Mouse (Mus musculus): Measurements from ENCODE around the gene Ccl17. TPM values are rescaled to one million over a fixed set of nuclear protein-coding genes. Genes with fewer than 3 reads are reported as not detected.

Ccl17 gene
- polyA plus RNA-seq (2014; fragmentation: Nextera tagmentation; extraction: Ambion mirVana), result not detected in 2 replicates

- no peak within 1 kb of the TSS for H3K4me2 ChIP-seq (replicated peaks; ENCODE audit: low read depth, low read length)
These were observed at the start of gene Ccl17 for GRCm38 (mm10) chr8:94810153-94810552. Ccl17 (plus strand) TSS chr8:94810453.

GRCm38 (mm10) chr8:94767035-94767434, 43.2 kb upstream of the Ccl17 start:
- ATAC-seq (ENCODE audit: low FRiP score, low TSS enrichment), result no peak
- H3K4me3 ChIP-seq (ENCODE audit: low read length), result no peak overlapping the region
- H3K9ac ChIP-seq (ENCODE audit: low read depth, low read length), result no peak overlapping the region
- 68% methylated on average over 9 of the region's 9 CpGs for WGBS
- peaks cover 7% of the 10 kb centered on the region; the same call in 1 of the 2 replicates for H3K4me1 ChIP-seq (ENCODE audit: control insufficient read depth, insufficient read depth, low read length)
- no peak overlapping the region for H3K4me2 ChIP-seq (replicated peaks; ENCODE audit: low read depth, low read length)
- peaks cover 18% of the 10 kb centered on the region; the same call in 1 of the 2 replicates for H3K27me3 ChIP-seq (ENCODE audit: control insufficient read depth, insufficient read depth, low read length)
- no peaks in the 10 kb centered on the region for H3K9me3 ChIP-seq (ENCODE audit: control insufficient read depth, low read length)
- no peaks in the 10 kb centered on the region for H3K36me3 ChIP-seq (ENCODE audit: control insufficient read depth, insufficient read depth, low read length)
- no peak overlapping the region for H3K27ac ChIP-seq (ENCODE audit: low read depth, low read length)

More at GRCm38 (mm10) chr8:94810153-94810552, at the start of gene Ccl17:
- no peak for ATAC-seq (ENCODE audit: low FRiP score, low TSS enrichment)
- Histone ChIP-seq H3K9me3 (ENCODE audit: control insufficient read depth, low read length) (no peaks in the 10 kb centered on the region), H3K27ac (ENCODE audit: low read depth, low read length) (no peak within 1 kb of the TSS), H3K4me3 (ENCODE audit: low read length) (no peak within 1 kb of the TSS), H3K9ac (ENCODE audit: low read depth, low read length) (no peak within 1 kb of the TSS), H3K36me3 (ENCODE audit: control insufficient read depth, insufficient read depth, low read length) (no peaks in the 10 kb centered on the region), H3K4me1 (ENCODE audit: control insufficient read depth, insufficient read depth, low read length) (no peaks in the 10 kb centered on the region; the same call in 1 of the 2 replicates), H3K27me3 (ENCODE audit: control insufficient read depth, insufficient read depth, low read length) (no peaks in the 10 kb centered on the region)
- 61% methylated on average over 3 of the region's 3 CpGs for WGBS

GRCm38 (mm10) chr8:94770945-94771344, 39.3 kb upstream of the Ccl17 start:
- H3K4me1 ChIP-seq (ENCODE audit: control insufficient read depth, insufficient read depth, low read length), result peaks cover 13% of the 10 kb centered on the region
- peaks cover 32% of the 10 kb centered on the region for H3K27me3 ChIP-seq (ENCODE audit: control insufficient read depth, insufficient read depth, low read length)
- H3K9me3 ChIP-seq (ENCODE audit: control insufficient read depth, low read length), result no peaks in the 10 kb centered on the region
- no peaks in the 10 kb centered on the region for H3K36me3 ChIP-seq (ENCODE audit: control insufficient read depth, insufficient read depth, low read length)
- no peak overlapping the region for H3K4me2 ChIP-seq (replicated peaks; ENCODE audit: low read depth, low read length)
- no peak for ATAC-seq (ENCODE audit: low FRiP score, low TSS enrichment)
- no peak overlapping the region for H3K4me3 ChIP-seq (ENCODE audit: low read length)
- no peak overlapping the region for H3K9ac ChIP-seq (ENCODE audit: low read depth, low read length)
- no peak overlapping the region for H3K27ac ChIP-seq (ENCODE audit: low read depth, low read length)
- 49% methylated on average over 6 of the region's 6 CpGs for WGBS

GRCm38 (mm10) chr8:94771941-94772670, 38.1 kb upstream of the Ccl17 start, which contains the start of gene Cx3cl1:
Cx3cl1 (plus strand) TSS chr8:94772009.
- Histone ChIP-seq H3K4me1 (ENCODE audit: control insufficient read depth, insufficient read depth, low read length) (peaks cover 13% of the 10 kb centered on the region), H3K9me3 (ENCODE audit: control insufficient read depth, low read length) (no peaks in the 10 kb centered on the region), H3K27ac (ENCODE audit: low read depth, low read length) (no peak within 1 kb of the TSS), H3K4me3 (ENCODE audit: low read length) (peak within 1 kb of the TSS; percentile 46), H3K9ac (ENCODE audit: low read depth, low read length) (peak within 1 kb of the TSS; percentile 61), H3K27me3 (ENCODE audit: control insufficient read depth, insufficient read depth, low read length) (peaks cover 32% of the 10 kb centered on the region), H3K4me2 (replicated peaks; ENCODE audit: low read depth, low read length) (peak within 1 kb of the TSS; percentile 93), H3K36me3 (ENCODE audit: control insufficient read depth, insufficient read depth, low read length) (no peaks in the 10 kb centered on the region)
- ATAC-seq (ENCODE audit: low FRiP score, low TSS enrichment), result peak; percentile 85
- under 1% methylated on average over 38 of the region's 38 CpGs for WGBS

GRCm38 (mm10) chr8:94773048-94773447, 37.2 kb upstream of the Ccl17 start:
- Histone ChIP-seq H3K36me3 (ENCODE audit: control insufficient read depth, insufficient read depth, low read length) (no peaks in the 10 kb centered on the region), H3K4me1 (ENCODE audit: control insufficient read depth, insufficient read depth, low read length) (peaks cover 15% of the 10 kb centered on the region), H3K4me2 (replicated peaks; ENCODE audit: low read depth, low read length) (no peak overlapping the region; the same call in 1 of the 2 replicates), H3K4me3 (ENCODE audit: low read length) (no peak overlapping the region), H3K27ac (ENCODE audit: low read depth, low read length) (no peak overlapping the region), H3K9me3 (ENCODE audit: control insufficient read depth, low read length) (no peaks in the 10 kb centered on the region), H3K9ac (ENCODE audit: low read depth, low read length) (no peak overlapping the region), H3K27me3 (ENCODE audit: control insufficient read depth, insufficient read depth, low read length) (peaks cover 32% of the 10 kb centered on the region)
- WGBS, result 47% methylated on average over 6 of the region's 6 CpGs
- ATAC-seq (ENCODE audit: low FRiP score, low TSS enrichment), result no peak

GRCm38 (mm10) chr8:94773700-94774171, 36.5 kb upstream of the Ccl17 start:
- no peak for ATAC-seq (ENCODE audit: low FRiP score, low TSS enrichment)
- WGBS, result 27% methylated on average over 12 of the region's 12 CpGs
- H3K4me2 ChIP-seq (replicated peaks; ENCODE audit: low read depth, low read length), result no peak overlapping the region

GRCm38 (mm10) chr8:94774601-94775000, 35.7 kb upstream of the Ccl17 start:
- 94% methylated on average over 1 of the region's 1 CpGs for WGBS
- H3K4me1 ChIP-seq (ENCODE audit: control insufficient read depth, insufficient read depth, low read length), result peaks cover 20% of the 10 kb centered on the region
- no peak overlapping the region for H3K9ac ChIP-seq (ENCODE audit: low read depth, low read length)
- no peak overlapping the region for H3K4me3 ChIP-seq (ENCODE audit: low read length)
- no peaks in the 10 kb centered on the region for H3K9me3 ChIP-seq (ENCODE audit: control insufficient read depth, low read length)
- peaks cover 32% of the 10 kb centered on the region for H3K27me3 ChIP-seq (ENCODE audit: control insufficient read depth, insufficient read depth, low read length)
- H3K36me3 ChIP-seq (ENCODE audit: control insufficient read depth, insufficient read depth, low read length), result no peaks in the 10 kb centered on the region
- no peak overlapping the region for H3K4me2 ChIP-seq (replicated peaks; ENCODE audit: low read depth, low read length)
- H3K27ac ChIP-seq (ENCODE audit: low read depth, low read length), result no peak overlapping the region
- ATAC-seq (ENCODE audit: low FRiP score, low TSS enrichment), result no peak

More at GRCm38 (mm10) chr8:94773700-94774171, 36.5 kb upstream of the Ccl17 start:
- Histone ChIP-seq H3K36me3 (ENCODE audit: control insufficient read depth, insufficient read depth, low read length) (no peaks in the 10 kb centered on the region), H3K4me1 (ENCODE audit: control insufficient read depth, insufficient read depth, low read length) (peaks cover 20% of the 10 kb centered on the region), H3K27ac (ENCODE audit: low read depth, low read length) (no peak overlapping the region), H3K9me3 (ENCODE audit: control insufficient read depth, low read length) (no peaks in the 10 kb centered on the region), H3K9ac (ENCODE audit: low read depth, low read length) (no peak overlapping the region), H3K4me3 (ENCODE audit: low read length) (no peak overlapping the region), H3K27me3 (ENCODE audit: control insufficient read depth, insufficient read depth, low read length) (peaks cover 32% of the 10 kb centered on the region)

GRCm38 (mm10) chr8:94776346-94776745, 33.9 kb upstream of the Ccl17 start:
- no peaks in the 10 kb centered on the region for H3K36me3 ChIP-seq (ENCODE audit: control insufficient read depth, insufficient read depth, low read length)
- ATAC-seq (ENCODE audit: low FRiP score, low TSS enrichment), result no peak
- peaks cover 19% of the 10 kb centered on the region for H3K4me1 ChIP-seq (ENCODE audit: control insufficient read depth, insufficient read depth, low read length)
- no peak overlapping the region for H3K27ac ChIP-seq (ENCODE audit: low read depth, low read length)
- no peaks in the 10 kb centered on the region for H3K9me3 ChIP-seq (ENCODE audit: control insufficient read depth, low read length)
- no peak overlapping the region for H3K9ac ChIP-seq (ENCODE audit: low read depth, low read length)
- H3K4me3 ChIP-seq (ENCODE audit: low read length), result no peak overlapping the region
- H3K27me3 ChIP-seq (ENCODE audit: control insufficient read depth, insufficient read depth, low read length), result peaks cover 18% of the 10 kb centered on the region
- WGBS, result 83% methylated on average over 2 of the region's 2 CpGs
- H3K4me2 ChIP-seq (replicated peaks; ENCODE audit: low read depth, low read length), result no peak overlapping the region

GRCm38 (mm10) chr8:94778036-94778435, 32.2 kb upstream of the Ccl17 start:
- no peaks in the 10 kb centered on the region for H3K36me3 ChIP-seq (ENCODE audit: control insufficient read depth, insufficient read depth, low read length)
- peaks cover 6% of the 10 kb centered on the region for H3K27me3 ChIP-seq (ENCODE audit: control insufficient read depth, insufficient read depth, low read length)
- peaks cover 15% of the 10 kb centered on the region for H3K4me1 ChIP-seq (ENCODE audit: control insufficient read depth, insufficient read depth, low read length)
- ATAC-seq (ENCODE audit: low FRiP score, low TSS enrichment), result no peak
- H3K27ac ChIP-seq (ENCODE audit: low read depth, low read length), result peak overlapping the region; percentile 12; the same call in 1 of the 2 replicates
- H3K9ac ChIP-seq (ENCODE audit: low read depth, low read length), result no peak overlapping the region
- H3K4me3 ChIP-seq (ENCODE audit: low read length), result no peak overlapping the region
- no peaks in the 10 kb centered on the region for H3K9me3 ChIP-seq (ENCODE audit: control insufficient read depth, low read length)
- WGBS, result 75% methylated on average over 10 of the region's 10 CpGs
- H3K4me2 ChIP-seq (replicated peaks; ENCODE audit: low read depth, low read length), result no peak overlapping the region

Measured in kidney, embryonic 14.5 days (tissue).